In the genomic region with DNA sequence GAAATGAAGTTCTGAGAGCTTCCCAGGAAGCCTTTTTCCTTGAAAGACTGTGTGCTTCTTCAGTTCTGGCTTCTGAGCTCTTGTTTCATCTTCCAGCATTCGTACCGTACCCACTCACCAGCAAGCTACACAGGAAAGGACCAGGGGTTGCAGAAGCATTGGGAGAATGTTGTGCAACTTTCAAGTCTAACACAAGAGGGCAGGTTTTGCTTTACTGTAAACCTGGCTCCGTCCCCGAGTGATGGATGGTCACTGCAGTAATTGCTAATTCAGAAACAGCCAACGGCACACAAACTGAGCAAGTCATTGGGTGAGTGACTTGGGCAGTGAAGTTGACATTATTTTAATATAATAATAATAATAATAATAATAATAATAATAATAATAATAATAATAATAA, we compare ENCODE assay signal across 9 mouse cellular contexts. TPM values are rescaled to one million over a fixed set of nuclear protein-coding genes. Genes with fewer than 3 reads are reported as not detected.
DNase-seq lines count a peak whose midpoint lies in the region; ATAC-seq and TF ChIP-seq lines count a peak whose summit lies in the region.
"Had no signal": no experiment of that assay in that cellular context is flagged by ENCODE, and none has a peak within 500 bp of the region (broad histone marks: within the 10 kb centered on the region; RNA-seq: fewer than 3 reads in every experiment).

No protein-coding gene starts in this region.

- no peak for ATAC-seq in liver, embryonic 11.5 days (replicated peaks; ENCODE audit: low FRiP score)
- ATAC-seq in forebrain, embryonic 12.5 days (ENCODE audit: low FRiP score) = peak; percentile 76
- ATAC-seq in hindbrain, embryonic 15.5 days (ENCODE audit: low FRiP score, low read depth) = 0 out of 2 replicates have a peak, but pooled peaks have one; percentile 49
- peak; percentile 22; the same call in 1 of the 2 replicates for ATAC-seq in midbrain, embryonic 16.5 days

- no peaks in the 10 kb centered on the region for H3K27me3 ChIP-seq in liver, adult 2 months (ENCODE audit: control insufficient read depth, insufficient read depth, low read length)
- no peaks in the 10 kb centered on the region for H3K27me3 ChIP-seq in liver, embryonic 11.5 days (replicated peaks; ENCODE audit: control insufficient read depth, insufficient read depth, low read length)
- H3K27me3 ChIP-seq in forebrain, embryonic 12.5 days = peaks cover 39% of the 10 kb centered on the region
- no peaks in the 10 kb centered on the region for H3K27me3 ChIP-seq in hindbrain, embryonic 15.5 days
- H3K27me3 ChIP-seq in midbrain, embryonic 16.5 days (ENCODE audit: control insufficient read depth, insufficient read depth, low read depth, low read length) = no peaks in the 10 kb centered on the region

- H3K36me3 ChIP-seq in liver, adult 2 months (ENCODE audit: control insufficient read depth, insufficient read depth, low read length) = no peaks in the 10 kb centered on the region
- H3K36me3 ChIP-seq in liver, embryonic 11.5 days (ENCODE audit: control insufficient read depth, insufficient read depth, low read length) = no peaks in the 10 kb centered on the region
- no peaks in the 10 kb centered on the region for H3K36me3 ChIP-seq in forebrain, embryonic 12.5 days (replicated peaks)
- no peaks in the 10 kb centered on the region for H3K36me3 ChIP-seq in hindbrain, embryonic 15.5 days
- H3K36me3 ChIP-seq in midbrain, embryonic 16.5 days (ENCODE audit: control insufficient read depth, insufficient read depth, low read length) = no peaks in the 10 kb centered on the region
- H3K36me3 ChIP-seq: limb, embryonic 13.5 days had no signal

- no peak for TF ChIP-seq POLR2A in liver, adult 2 months (IDR thresholded peaks at IDR 0.05; ENCODE audit: extremely low read depth, insufficient read depth, low read length)

- H3K79me2 ChIP-seq in liver, adult 2 months (ENCODE audit: control insufficient read depth, insufficient read depth, low read length) = no peaks in the 10 kb centered on the region

- whole genome bisulfite sequencing in liver, adult 2 months = 11% methylated on average over 5 of the region's 5 CpGs
- 25% methylated on average over 5 of the region's 5 CpGs for WGBS in liver, embryonic 11.5 days
- WGBS in forebrain, embryonic 12.5 days = 17% methylated on average over 5 of the region's 5 CpGs
- 14% methylated on average over 5 of the region's 5 CpGs for WGBS in hindbrain, embryonic 15.5 days
- WGBS in midbrain, embryonic 16.5 days = 13% methylated on average over 5 of the region's 5 CpGs

- H3K27ac ChIP-seq in liver, adult 2 months (replicated peaks; ENCODE audit: insufficient read depth, low read depth, low read length) = no peak overlapping the region
- no peak overlapping the region for H3K27ac ChIP-seq in liver, embryonic 11.5 days (ENCODE audit: low read depth, low read length)
- H3K27ac ChIP-seq in forebrain, embryonic 12.5 days = no peak overlapping the region
- H3K27ac ChIP-seq in hindbrain, embryonic 15.5 days (replicated peaks) = no peak overlapping the region
- H3K27ac ChIP-seq in midbrain, embryonic 16.5 days (ENCODE audit: low read length) = no peak overlapping the region
- H3K27ac ChIP-seq: limb, embryonic 13.5 days had no signal

- H3K9me3 ChIP-seq in liver, embryonic 11.5 days (ENCODE audit: control insufficient read depth, low read length) = no peaks in the 10 kb centered on the region
- H3K9me3 ChIP-seq in forebrain, embryonic 12.5 days = no peaks in the 10 kb centered on the region
- H3K9me3 ChIP-seq in hindbrain, embryonic 15.5 days = no peaks in the 10 kb centered on the region
- H3K9me3 ChIP-seq in midbrain, embryonic 16.5 days (replicated peaks; ENCODE audit: control insufficient read depth, low read length, poor library complexity, severe bottlenecking) = no peaks in the 10 kb centered on the region
- H3K9me3 ChIP-seq: limb, embryonic 13.5 days had no signal

- H3K9ac ChIP-seq in liver, adult 2 months (ENCODE audit: low read depth, low read length) = no peak overlapping the region
- H3K9ac ChIP-seq in liver, embryonic 11.5 days (ENCODE audit: low read depth, low read length) = no peak overlapping the region
- H3K9ac ChIP-seq in forebrain, embryonic 12.5 days = no peak overlapping the region
- H3K9ac ChIP-seq in hindbrain, embryonic 15.5 days = no peak overlapping the region
- H3K9ac ChIP-seq in midbrain, embryonic 16.5 days (ENCODE audit: low read depth, low read length) = no peak overlapping the region
- H3K9ac ChIP-seq: limb, embryonic 13.5 days had no signal

- peaks cover 5% of the 10 kb centered on the region for H3K4me1 ChIP-seq in liver, adult 2 months (ENCODE audit: control insufficient read depth, insufficient read depth, low read length)
- H3K4me1 ChIP-seq in liver, embryonic 11.5 days (replicated peaks; ENCODE audit: control insufficient read depth, insufficient read depth, low read length) = 0 out of 2 replicates have a peak, but pooled peaks cover 5% of the 10 kb centered on the region
- H3K4me1 ChIP-seq in forebrain, embryonic 12.5 days = peaks cover 17% of the 10 kb centered on the region
- peaks cover 17% of the 10 kb centered on the region for H3K4me1 ChIP-seq in hindbrain, embryonic 15.5 days (replicated peaks)
- peaks cover 15% of the 10 kb centered on the region; the same call in 1 of the 2 replicates for H3K4me1 ChIP-seq in midbrain, embryonic 16.5 days (ENCODE audit: control insufficient read depth, insufficient read depth, low read length)

- H3K4me2 ChIP-seq in liver, embryonic 11.5 days = no peak overlapping the region
- no peak overlapping the region for H3K4me2 ChIP-seq in forebrain, embryonic 12.5 days
- H3K4me2 ChIP-seq in hindbrain, embryonic 15.5 days = no peak overlapping the region
- no peak overlapping the region for H3K4me2 ChIP-seq in midbrain, embryonic 16.5 days (ENCODE audit: low read length)
- H3K4me2 ChIP-seq: limb, embryonic 13.5 days had no signal

- peak; percentile 38 for TF ChIP-seq CTCF in liver, adult 2 months (IDR thresholded peaks at IDR 0.05; ENCODE audit: low read depth, low read length)

- H3K4me3 ChIP-seq in liver, adult 2 months (ENCODE audit: insufficient read depth, low read depth, low read length) = no peak overlapping the region
- H3K4me3 ChIP-seq in liver, embryonic 11.5 days (ENCODE audit: low read depth, low read length) = no peak overlapping the region
- no peak overlapping the region for H3K4me3 ChIP-seq in forebrain, embryonic 12.5 days (replicated peaks)
- H3K4me3 ChIP-seq in hindbrain, embryonic 15.5 days = no peak overlapping the region
- no peak overlapping the region for H3K4me3 ChIP-seq in midbrain, embryonic 16.5 days (ENCODE audit: low read depth, low read length)
- H3K4me3 ChIP-seq: limb, embryonic 13.5 days had no signal

- peak; percentile 54 for DNase-seq in liver, adult 2 months (ENCODE audit: extremely low read depth, low read depth, low spot score)
- no peak for DNase-seq in liver, embryonic 11.5 days (ENCODE audit: low spot score)
- DNase-seq in adrenal gland, postnatal 25 days = peak; percentile 13
- peak; percentile 64 to 69 for DNase-seq in layer of hippocampus, postnatal 10 days (ENCODE audit: low spot score in 2 of 2)
- DNase-seq in spleen, postnatal 36 days (ENCODE audit: low spot score in 2 of 2) = no peak

RNA-seq across cellular contexts. Expression of gene Dct, which starts 46.3 kb away (rescaled TPM):
- 1.9 and 8.7 TPM in 2 replicates for total RNA-seq in liver, adult 2 months (2014; rRNA removed)
- polyA plus RNA-seq in liver, adult 2 months (2012; rRNA removed) = 3.1 and 11.0 TPM in 2 replicates
- polyA plus RNA-seq in liver, embryonic 11.5 days (2014; fragmentation: Nextera tagmentation; extraction: Ambion mirVana) = 1.0 and 1.1 TPM in 2 replicates
- 0.24 TPM in 1 of 2 replicates, not detected in the other for total RNA-seq in adrenal gland, postnatal 25 days (2021)
- polyA plus RNA-seq in forebrain, embryonic 12.5 days (2016; fragmentation: Nextera tagmentation; extraction: Ambion mirVana) = 12.1 and 13.1 TPM in 2 replicates
- 1.1 and 1.2 TPM in 2 replicates for polyA plus RNA-seq in hindbrain, embryonic 15.5 days (2015; fragmentation: Nextera tagmentation; extraction: Ambion mirVana)
- total RNA-seq in layer of hippocampus, postnatal 10 days (2021) = under 1 TPM; 0.27 to 0.43 TPM
- 0.67 and 0.76 TPM in 2 replicates for polyA plus RNA-seq in midbrain, embryonic 16.5 days (2015; fragmentation: Nextera tagmentation; extraction: Ambion mirVana)

Comparison
In these comparisons a context has a peak if more than half of its experiments do, and no peak if none do; other contexts are left out.
1. DNase-seq: peak in liver, adult 2 months (single experiment), adrenal gland, postnatal 25 days (single experiment) and layer of hippocampus, postnatal 10 days (2 of 2); none in liver, embryonic 11.5 days (single experiment) and spleen, postnatal 36 days (0 of 2).